Mouse (Mus musculus) spleen, postnatal 14 days (tissue): Measurements from ENCODE around the gene Hebp1.

ENCODE experiments used
- DNase-seq, 2 experiments: peaks; one replicate each; pipeline ENCODE4 v3.0.0; 2021 to 2022; ENCODE audit warnings: low spot score in 2 of 2

The Hebp1 gene

DNA sequence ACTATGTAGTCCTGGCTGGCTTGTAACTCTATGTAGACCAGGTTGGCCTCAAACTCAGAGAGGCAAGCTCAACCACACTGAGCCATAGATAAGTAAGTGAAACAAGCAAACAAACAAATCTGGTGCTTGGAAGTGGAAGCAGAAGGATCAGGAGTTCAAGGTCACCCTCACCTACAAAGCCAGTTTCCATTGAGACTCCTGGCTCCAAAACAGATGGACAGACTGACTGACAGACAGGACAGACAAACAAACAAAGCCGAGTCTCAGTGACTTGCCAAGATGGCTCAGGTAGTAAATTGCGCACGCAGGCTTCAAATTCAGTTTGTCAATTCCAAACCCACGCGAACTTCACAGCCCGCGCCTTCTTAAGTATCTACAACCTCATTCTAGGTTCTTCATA lies 376 bp downstream of the Hebp1 start:
- DNase-seq = no peak

DNA sequence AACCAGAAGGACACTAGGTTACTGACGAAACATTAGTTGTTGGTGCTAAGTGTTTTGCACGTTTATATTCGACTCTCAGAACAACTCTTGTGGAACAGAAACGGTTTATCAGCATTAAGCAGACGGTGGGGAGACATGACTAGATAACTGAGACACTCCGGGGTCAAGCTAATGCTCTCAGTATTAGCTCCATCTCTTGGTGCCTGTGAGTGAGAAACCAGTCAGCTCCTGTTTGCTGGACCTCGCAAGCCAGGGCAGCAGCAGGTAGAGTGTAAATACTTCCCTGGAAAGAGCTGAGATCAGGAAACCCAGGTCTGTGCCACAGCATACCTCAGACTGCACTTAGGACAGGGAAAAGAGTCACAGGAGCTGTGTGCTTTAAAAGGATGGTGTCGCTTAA lies 1.1 kb downstream of the Hebp1 start:
- peak in 1 of 2 experiments; percentile 36 for DNase-seq

DNA sequence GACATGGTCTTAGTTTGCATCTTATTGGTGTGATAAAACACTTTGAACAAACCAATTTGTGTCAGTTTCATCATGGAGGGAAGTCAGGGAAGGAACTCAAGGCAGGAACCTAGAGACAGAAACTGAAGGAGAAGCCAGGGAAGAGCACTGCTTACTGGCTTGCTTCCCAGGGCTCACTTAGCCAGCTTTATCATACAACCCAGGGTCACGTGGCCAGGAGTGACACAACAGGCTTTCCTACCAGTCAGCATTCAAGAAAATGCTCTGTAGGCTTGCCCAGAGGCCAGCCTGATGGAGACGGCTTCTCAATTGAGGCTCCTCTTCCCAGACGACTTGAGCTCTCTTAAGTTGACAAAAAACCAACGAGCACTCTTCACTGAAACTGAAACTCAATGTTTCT lies 2.9 kb downstream of the Hebp1 start:
- DNase-seq = no peak

DNA sequence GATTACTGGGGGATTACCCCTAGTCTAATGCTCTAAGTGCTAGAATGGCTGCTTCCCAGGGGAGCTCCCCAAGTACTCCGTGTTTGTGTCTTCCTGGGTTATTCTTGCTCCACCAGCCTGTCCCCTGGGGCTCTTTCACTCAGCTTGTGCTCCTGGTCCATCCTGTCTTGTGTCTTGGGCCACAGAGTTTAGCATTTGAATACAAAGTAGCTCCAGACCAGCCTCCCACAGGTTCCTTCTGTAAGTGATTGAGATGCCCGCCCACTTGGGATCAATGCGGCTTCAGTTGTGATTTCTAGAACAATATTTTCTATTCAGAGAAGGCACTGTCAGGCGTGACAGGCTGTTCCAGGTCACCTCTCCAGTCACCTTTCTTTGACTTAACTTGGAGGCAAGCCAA lies 4.1 kb downstream of the Hebp1 start:
- DNase-seq = no peak

DNA sequence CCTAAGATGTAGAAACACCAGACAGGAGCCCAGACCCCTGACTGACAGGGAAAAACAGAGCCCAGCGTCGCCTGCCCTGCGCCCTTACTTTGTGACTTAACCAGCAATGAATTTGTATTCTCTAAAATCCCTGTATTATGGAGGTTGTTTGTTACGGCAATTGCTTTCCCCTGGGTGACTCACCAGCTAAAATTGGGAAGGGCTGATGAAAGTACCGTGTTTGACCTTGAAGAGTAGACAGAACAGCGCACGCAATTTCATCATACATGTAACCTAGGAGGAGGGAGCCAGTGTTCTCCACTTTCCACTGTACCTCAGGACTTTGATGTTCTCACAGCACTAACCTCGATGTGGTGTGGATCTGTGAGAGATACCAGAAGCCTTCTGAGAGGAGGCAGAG lies 4.8 kb downstream of the Hebp1 start:
- no peak for DNase-seq

DNA sequence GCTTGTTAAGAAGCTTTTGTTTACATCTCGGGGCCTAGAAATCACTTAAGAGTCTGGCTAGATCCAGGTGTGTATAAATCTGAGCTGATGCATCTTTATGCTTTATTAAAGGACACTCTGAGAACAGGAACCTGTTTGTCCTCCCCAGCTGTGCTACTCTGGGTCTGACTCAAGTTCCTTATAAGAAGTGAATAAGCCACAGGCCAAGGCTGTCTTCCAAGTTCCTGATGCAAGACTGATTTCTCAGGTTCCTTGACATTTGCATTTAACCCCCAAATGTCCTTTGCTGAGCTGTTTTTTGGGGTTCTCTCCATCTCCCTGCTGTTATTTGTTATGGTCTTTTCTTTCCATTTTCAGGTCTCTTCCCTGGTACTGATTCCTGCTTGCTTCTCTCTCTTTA lies 5.9 kb downstream of the Hebp1 start:
- no peak for DNase-seq

DNA sequence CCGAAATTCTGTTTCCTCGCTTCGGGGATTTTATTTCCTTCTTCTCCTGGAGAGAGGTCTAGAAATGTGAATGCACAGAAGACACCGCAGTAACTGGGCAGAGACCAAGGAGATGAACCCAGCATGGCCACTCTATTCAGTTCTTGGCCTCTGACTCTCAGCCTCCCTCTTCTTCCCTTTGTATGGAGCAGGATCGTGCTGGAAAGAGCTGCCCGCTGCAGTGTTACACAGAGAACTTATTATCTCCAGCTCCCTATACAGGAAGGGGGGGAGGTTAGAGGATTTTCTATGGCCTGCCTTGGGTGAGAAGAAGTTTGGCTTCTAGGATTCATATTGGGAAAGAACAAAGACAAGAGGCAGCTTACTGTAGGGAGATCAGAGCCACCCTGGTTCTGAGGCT lies 7.7 kb downstream of the Hebp1 start:
- no peak for DNase-seq

DNA sequence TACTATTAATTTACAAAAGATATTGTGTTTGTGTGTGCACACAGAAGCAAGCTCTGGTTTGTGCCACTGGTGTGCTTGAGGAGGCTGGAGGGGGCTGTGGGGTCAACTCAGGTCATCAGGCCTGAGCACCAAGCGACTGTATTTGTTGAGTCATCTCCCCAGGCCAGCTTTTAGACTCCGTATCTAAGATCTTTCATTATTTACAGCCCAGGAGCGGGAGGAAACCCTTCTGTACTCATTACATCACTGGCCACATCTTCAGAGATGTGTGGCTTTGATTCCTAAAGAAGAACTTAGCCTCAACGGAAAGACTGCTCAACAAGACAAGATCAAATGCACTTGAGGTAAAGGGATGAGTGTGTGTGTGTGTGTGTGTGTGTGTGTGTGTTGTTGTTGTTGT lies 9.2 kb downstream of the Hebp1 start:
- DNase-seq = no peak

DNA sequence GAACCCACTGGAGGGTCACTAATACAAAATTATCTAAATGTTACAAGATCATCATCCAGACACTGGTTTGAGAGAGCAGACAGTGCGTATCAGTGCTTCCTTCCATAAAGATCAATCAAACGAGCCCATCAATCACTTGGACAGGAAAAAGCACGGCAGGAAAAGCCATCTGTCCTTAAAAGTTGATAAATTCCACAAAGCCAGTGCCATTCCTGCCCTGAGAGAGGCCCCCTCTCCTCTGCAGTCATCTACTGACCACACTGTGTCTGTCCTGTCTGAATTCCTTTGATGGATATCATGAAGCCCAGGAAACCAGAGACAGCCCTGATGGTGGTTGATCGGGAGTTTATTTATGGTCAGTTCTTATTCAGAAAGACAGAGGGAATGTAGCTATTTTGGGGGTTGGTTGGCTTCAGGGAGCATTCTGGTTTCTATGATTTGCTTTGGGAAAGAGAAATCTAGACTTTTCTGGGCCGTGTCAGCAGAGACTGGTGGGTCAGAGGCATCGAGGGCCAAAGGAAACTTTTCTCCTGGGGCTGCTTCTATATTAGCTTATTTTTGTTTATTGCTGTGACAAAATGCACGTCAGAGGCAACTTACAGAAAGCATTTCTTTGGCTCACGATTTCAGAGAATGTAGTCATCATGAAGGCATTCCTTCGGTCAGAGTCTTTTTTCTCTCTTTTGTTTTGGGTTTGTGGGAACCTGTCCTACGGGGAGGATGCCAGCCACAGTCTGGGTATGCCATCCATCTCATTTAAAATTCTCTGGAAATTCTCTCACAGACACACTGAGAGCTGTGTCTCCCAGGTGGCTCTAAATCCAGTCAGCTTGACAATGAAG lies 10.5 kb downstream of the Hebp1 start:
- DNase-seq = no peak

DNA sequence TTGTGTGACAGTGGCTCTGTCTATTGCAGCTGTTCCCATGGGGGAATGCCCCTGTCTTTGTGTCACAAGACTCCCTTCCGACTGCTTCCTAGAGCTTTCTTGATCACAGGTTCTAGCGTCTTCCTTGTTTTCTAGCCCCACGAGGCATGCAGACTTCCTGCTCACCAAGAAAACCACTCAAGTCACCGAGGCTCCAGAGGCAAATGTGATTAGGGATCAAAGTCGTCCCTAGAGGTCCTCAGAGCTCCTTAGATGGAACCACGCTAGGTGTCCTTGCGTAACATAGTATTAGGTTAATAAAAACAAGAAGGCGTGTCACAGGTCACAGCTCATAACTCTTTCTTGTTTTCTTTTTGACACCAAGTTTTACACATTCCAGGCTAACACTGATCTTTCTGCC lies 13.9 kb downstream of the Hebp1 start:
- DNase-seq = no peak

DNA sequence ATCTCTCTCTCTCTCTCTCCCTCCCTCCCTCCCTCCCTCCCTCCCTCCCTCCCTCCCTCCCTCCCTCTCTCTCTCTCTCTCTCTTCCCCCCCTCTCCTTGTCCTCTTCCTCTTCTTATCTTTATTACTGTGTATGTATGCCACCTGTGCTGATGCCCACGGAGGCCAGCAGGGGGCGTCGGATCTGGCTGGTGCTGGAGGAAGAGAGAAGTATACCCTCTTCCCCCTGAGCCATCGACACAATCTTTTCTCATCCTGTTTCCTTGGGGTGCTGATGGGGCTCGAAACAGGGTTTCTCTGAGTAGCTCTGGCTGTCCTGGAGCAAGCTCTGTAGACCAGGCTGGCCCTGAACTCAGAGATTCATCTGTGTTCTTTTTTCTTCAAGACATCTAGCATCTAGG lies 14.9 kb downstream of the Hebp1 start:
- peak in 1 of 2 experiments; percentile 34 for DNase-seq

DNA sequence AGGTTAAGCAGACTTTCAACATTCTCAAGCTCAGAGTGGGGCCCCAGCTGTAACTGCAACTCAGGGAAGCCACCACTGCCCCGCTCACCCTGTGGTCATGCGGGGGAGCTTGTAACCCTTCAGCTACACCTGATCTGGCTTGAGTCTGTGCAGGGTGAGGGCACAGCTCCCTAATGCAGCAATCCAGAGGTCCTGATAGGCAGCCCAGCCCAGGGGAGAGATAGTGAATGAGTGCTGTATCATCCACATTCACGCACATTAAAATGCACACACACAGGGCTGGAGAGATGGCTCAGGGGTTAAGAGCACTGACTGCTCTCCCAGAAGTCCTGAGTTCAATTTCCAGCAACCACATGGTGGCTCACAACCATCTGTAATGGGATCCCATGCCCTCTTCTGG lies 19.2 kb downstream of the Hebp1 start:
- no peak for DNase-seq

DNA sequence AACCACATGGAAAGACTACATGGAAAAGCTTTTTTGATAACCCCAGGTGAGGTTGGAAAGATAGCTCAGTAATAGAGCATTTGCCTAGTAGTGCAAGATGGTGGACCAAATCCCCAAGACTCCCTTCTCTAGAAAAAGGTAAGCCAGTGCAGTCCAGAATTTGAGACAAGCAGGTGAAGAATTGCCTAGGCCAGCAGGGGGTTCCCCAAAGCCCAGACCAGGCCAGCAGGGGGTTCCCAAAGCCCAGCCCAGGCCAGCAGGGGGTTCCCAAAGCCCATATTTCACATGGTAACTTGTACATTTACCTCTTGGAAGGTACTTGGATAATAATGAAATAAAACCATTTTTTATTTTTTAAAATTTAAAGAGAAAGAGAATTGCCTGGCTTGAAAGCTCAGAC lies 20.6 kb downstream of the Hebp1 start:
- DNase-seq = no peak

DNA sequence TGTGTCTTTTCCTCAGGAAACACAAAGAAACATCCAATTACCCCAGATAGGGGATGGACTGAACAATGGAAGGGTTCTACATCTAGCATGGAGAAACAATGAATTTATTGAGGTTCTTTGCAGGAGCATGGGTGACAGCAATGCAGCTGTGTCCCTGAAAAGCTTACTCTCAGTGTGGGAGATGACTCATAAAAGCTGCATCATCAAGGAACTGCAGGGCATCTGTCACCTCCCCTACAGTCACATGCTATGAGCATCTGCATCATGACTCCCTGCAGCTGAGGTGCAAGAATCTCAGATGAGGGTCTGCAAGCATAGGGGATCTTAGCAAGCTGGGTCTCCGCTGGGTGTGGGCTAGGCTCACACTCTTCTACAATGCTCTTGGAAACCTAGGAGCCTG lies 22.8 kb downstream of the Hebp1 start:
- DNase-seq = no peak

DNA sequence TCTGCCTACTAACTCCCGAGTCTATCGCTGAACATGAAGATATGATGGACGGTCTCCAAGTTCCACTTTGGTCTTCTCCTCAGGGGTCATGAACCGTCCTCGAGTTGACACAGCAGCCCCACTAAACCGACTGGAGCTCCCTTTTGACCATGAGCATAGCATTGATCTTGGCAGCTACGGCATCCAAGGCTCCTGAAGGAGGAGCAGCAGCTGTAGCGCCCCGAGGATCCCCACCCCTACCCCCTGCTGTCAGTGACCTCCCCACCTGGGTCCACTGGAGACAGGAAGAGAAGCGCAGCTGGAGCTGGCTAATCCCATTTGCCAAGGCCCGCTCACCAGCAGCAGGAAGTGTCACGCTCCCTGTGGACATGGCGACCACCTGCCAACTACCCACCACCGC lies 26.1 kb downstream of the Hebp1 start:
- no peak for DNase-seq

DNA sequence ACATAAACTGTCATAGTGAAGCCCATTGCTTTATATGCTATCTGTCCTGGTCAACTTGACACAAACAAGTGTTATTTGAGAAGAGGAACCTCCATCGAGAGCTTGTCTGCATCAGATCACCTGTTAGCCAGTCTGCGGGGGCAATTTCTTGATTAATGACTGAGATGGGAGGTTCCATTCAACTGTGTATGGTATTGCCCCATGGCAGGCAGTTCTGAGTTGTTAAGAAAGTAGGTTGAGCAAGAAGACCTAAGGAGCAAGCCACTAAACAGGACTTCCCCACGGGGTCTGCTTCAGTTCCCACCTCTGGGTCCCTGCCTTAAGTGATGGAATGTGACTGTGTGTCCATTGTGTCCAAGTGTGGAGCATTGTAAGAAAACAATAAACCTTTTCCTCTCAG lies 28.6 kb downstream of the Hebp1 start:
- DNase-seq = no peak

DNA sequence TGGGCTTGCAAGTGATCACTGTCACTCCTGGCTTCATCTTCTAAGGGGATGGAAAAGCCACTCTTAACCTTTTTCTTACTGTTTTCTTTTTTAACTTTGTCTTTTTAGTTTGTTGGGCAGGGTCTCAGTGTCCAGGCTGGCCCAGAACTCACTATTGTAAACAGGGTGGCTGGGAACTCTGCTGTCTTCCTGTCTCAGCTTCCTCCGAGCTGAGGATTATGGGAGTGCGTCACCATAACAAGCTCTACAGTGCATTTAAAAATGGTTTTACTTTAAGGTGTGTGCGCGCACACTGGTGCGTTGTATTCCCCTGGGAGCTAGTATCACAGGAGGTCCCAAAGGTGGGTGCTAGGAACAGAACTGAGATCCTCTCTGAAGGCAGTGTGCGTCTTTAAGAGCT lies 29.4 kb downstream of the Hebp1 start:
- peak in 1 of 2 experiments; percentile 15 for DNase-seq

DNA sequence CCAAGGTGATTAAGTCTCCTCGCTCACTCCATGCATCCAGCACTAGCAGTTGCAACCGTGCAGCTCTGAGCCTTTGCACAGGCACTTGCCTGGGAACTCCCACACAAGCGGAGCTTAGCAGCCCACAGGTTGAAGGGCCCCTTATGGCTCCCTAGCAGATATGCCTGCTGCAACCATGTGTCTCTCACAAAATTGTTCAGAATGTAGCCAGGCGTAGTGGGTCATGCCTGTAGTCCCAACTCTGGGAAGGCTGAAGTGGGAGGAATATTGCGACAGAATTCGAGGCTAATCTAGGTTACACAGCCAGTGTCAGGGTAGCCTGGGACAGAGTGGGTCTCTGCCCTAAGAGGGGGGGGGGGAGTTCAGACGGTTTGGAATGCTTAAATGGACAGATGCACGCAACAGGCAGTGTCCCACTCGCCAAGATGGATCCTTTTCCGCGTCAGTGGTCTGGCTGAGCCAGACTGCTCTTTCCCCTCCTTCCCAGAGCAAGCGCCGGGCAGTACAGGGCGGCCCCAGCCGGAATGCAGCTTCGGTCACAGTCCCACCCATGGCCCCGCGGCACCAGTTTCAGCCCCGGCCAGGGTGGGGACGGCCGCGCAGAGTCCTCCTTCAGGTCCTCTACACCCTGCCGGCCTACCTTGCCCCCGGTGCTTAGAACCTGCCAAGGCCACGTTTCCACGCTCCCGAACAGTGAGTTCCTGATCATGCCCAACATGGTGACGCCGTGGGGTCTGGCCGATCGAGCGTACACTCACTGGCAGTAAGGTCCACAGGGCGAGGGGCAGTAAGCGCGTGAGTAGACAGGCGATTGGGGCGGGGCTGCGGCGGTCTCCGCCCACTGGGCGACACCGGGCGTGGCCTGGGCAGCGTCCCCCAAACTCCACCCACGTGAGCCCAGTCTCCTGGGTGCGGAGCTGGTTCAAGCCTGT lies 30.2 kb downstream of the Hebp1 start:
- DNase-seq = peak; percentile 88 to 89

DNA sequence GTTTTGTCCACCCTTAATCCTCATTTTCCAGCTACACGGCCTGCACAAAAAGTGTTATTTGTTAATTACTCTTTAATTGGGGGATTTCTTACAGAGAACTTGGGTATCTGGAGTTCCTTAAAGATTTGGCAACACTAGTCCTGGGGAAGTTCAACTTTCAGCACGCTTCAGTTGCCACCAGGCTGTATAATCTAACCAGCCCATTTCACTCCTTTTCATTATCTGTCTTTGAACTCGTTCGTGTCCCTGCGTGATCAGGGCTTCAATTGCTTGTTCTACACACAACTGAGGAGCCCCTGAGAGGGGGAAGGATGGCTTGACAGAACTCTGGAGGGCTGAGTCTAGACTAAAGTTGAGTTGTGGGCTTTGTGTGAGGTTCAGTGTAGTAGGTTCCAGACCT lies 31.1 kb downstream of the Hebp1 start:
- DNase-seq = no peak

DNA sequence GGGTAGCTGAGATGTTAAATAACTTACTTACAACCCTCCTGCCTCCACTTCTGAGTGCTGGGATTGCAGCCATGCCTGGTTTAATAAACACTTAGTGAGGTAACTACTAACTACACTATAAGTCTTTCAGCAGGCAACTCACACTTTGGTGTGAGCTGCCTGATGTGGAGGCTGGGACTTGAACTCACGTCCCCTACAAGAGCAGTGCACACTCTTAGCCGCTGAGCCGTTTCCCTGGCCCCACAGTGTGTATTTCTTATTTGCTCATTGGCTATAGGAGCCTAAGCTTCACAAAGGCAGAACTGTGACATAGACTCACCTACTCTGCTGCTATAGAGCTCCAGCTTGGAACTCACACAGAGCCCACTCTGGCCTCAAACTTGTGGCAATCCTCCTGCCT lies 31.6 kb downstream of the Hebp1 start:
- DNase-seq = no peak

DNA sequence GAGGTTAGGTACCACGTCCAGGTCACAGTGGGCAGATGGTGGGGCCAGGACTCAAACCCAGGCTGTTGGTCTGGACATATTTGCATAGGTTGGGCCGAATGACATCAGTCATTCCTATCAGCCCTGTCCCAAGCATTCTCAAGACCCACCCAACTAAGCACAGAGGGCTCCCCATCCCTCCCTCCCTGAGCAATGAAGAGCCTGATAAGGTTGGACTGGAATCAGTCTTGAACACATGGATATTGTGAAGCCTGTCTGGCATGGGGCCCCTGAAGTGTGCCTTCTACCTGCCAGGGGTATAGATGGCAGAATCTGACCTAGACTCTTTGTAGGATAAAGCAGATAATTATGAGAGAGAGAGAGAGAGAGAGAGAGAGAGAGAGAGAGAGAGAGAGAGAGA lies 32.1 kb downstream of the Hebp1 start:
- peak in 1 of 2 experiments; percentile 17 for DNase-seq

DNA sequence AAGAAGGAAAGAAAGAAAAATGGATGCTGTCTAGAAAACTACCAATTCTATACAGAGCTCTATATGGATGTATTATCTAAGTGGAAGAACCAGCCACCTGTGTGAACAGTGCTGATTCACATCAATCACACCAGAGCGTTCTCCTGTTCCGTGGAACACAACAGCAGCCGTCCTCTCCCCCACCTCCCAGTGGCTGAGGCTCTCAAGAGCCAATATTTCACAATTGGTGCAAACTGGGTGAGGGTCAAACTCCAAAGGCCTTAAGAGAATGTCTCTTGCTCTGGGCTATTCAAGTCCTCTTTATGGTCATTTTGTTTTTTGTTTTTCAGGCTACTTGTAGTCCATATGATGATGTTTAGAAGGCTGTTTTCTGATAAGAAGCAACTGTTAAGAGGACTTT lies 32.6 kb downstream of the Hebp1 start:
- no peak for DNase-seq

DNA sequence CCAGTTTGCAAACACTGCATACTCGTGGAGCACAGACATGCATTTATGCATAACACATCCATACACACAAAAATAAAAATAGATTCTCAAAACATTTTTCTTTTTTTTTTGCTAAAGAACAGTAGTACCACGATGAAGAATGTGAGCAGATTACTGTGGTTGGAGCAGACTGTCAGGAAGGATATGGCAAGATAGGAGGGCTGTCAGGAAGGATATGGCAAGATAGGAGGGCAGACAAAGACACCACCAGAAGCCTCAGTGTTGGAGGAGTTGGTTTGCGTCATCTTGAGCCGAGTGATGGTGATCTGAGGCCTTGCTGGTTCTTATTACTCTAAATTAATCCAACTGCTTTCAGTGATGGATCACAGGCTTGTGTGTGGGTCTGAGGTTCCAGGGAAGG lies 35.0 kb downstream of the Hebp1 start:
- no peak for DNase-seq
